Mouse (Mus musculus) midbrain, embryonic 14.5 days (tissue): ENCODE measurements at regions not wholly inside any gene's neighbourhood (a gene's known extent, or its start where the extent isn't known, plus 50 kb on each side); places are given as distances from the start of the nearest gene placed in this dataset.

Source experiments
- ATAC-seq: fragments of 200-750 bp; cut with Nextera tagmentation; 2 replicates; pipeline ENCODE4 v1.8.0; 2017; ENCODE audit warnings: moderate number of reproducible peaks, moderate library complexity; ENCODE audit not compliant: low FRiP score, low TSS enrichment
- DNase-seq: peaks from one replicate; pipeline ENCODE4 v3.0.0-alpha.2; 2015
- H3K27ac ChIP-seq: fragments of 300-500 bp; sonication (generic); replicated peaks from 2 replicates; pipeline ENCODE4 v1.5.1; 2014; ENCODE audit warnings: mild to moderate bottlenecking, low read depth, low read length, moderate library complexity
- H3K27me3 ChIP-seq: fragments of 300-500 bp; sonication (generic); 2 replicates; pipeline ENCODE4 v1.6.1; 2014; ENCODE audit warnings: low read length, control low read depth, mixed read lengths; ENCODE audit not compliant: control insufficient read depth, insufficient read depth
- H3K36me3 ChIP-seq: fragments of 300-500 bp; sonication (generic); 2 replicates; pipeline ENCODE4 v1.6.1; 2014; ENCODE audit warnings: low read length, control low read depth; ENCODE audit not compliant: control insufficient read depth, insufficient read depth
- H3K4me1 ChIP-seq: fragments of 300-500 bp; sonication (generic); 2 replicates; pipeline ENCODE4 v1.6.1; 2014; ENCODE audit warnings: mild to moderate bottlenecking, antibody characterized with exemption, low read length, control low read depth; ENCODE audit not compliant: control insufficient read depth, insufficient read depth
- H3K4me2 ChIP-seq: fragments of 300-500 bp; sonication (generic); 2 replicates; pipeline ENCODE4 v1.6.1; 2014; ENCODE audit warnings: mild to moderate bottlenecking, low read length, moderate library complexity
- H3K4me3 ChIP-seq: fragments of 300-500 bp; sonication (generic); replicated peaks from 2 replicates; pipeline ENCODE4 v1.5.1; 2014; ENCODE audit warnings: low read depth, low read length
- H3K9ac ChIP-seq: fragments of 300-500 bp; sonication (generic); replicated peaks from 2 replicates; pipeline ENCODE4 v1.6.1; 2014; ENCODE audit warnings: mild to moderate bottlenecking, low read length, moderate library complexity
- H3K9me3 ChIP-seq: fragments of 300-500 bp; sonication (generic); 2 replicates; pipeline ENCODE4 v1.6.1; 2016; ENCODE audit warnings: low read length, control low read depth, mixed read lengths; ENCODE audit not compliant: control insufficient read depth
- WGBS: fragments of 180-500 bp; shearing (Covaris S2); extraction: QIAGEN DNeasy Blood & Tissue Kit; methylation state at CpG from one replicate; pipeline ENCODE4 v1.1.7; 2014; 5-methylcytosine and 5-hydroxymethylcytosine counted together

DNA sequence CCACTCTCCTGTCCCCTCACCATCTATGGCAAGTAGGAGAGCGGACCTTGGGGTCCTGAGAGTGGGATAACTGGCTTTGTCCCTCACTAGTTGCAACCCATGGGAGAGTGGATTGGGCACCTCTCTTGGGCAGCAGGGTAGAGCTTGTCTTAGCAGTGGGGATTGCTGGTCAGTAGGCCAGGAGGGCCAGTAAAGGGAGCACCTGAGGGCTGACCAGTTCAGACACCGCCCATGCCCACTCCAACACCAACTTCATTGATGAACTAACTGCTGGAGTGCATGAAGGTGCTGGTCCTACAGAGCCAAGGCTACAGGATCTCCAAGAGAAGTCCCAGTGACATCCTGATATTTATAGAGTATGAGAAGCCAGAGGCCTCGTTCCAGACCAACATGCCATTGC is 299.9 kb upstream of the Cntn6 start:
- peak; percentile 55; the same call in 1 of the 2 replicates for ATAC-seq
- H3K9me3 ChIP-seq: no peaks in the 10 kb centered on the region
- H3K36me3 ChIP-seq: no peaks in the 10 kb centered on the region
- no peaks in the 10 kb centered on the region for H3K27me3 ChIP-seq
- H3K4me1 ChIP-seq: no peaks in the 10 kb centered on the region
- no peak for DNase-seq
- H3K27ac ChIP-seq: no peak overlapping the region
- no peak overlapping the region for H3K4me2 ChIP-seq
- no peak overlapping the region for H3K4me3 ChIP-seq
- 95% methylated on average over 3 of the region's 3 CpGs for WGBS
- H3K9ac ChIP-seq: no peak overlapping the region

DNA sequence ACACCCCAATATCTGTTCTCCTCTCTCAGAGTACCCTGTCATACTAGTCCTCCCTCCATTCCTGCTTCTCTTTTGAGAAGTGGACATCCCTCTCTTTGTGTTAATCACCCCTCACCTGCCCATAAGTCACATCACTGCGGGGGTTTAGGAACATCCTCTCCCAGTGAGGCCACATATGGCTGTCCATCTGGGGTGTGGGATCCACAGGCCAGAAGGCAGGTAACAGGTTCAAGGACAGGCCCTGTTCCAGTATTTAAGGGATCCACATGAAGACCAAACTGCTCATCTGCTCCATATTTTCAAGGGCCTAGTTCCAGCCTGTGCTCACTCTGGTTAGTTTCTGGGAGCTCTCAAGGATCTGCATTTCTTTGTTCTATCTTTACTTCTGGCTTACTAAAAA is 285.2 kb upstream of the Cntn6 start:
- Histone ChIP-seq H3K36me3 (no peaks in the 10 kb centered on the region), H3K4me3 (no peak overlapping the region), H3K4me1 (no peaks in the 10 kb centered on the region), H3K27ac (no peak overlapping the region), H3K9me3 (no peaks in the 10 kb centered on the region), H3K27me3 (no peaks in the 10 kb centered on the region), H3K9ac (no peak overlapping the region), H3K4me2 (no peak overlapping the region)
- ATAC-seq (no peak), DNase-seq (no peak)
- WGBS: 95% methylated on average over 1 of the region's 1 CpGs
